Mouse (Mus musculus) limb, embryonic 14.5 days (tissue): ENCODE results near the gene Drc3. TPM values are rescaled to one million over a fixed set of nuclear protein-coding genes. Genes with fewer than 3 reads are reported as not detected.

Source experiments
- ATAC-seq: fragments of 200-750 bp; cut with Nextera tagmentation; 2 replicates; pipeline ENCODE4 v1.8.0; 2017; ENCODE audit warnings: low read depth, moderate number of reproducible peaks, moderate TSS enrichment; ENCODE audit not compliant: low FRiP score
- DNase-seq: peaks from one replicate; pipeline ENCODE4 v3.0.0-alpha.2; 2015; ENCODE audit warnings: low spot score
- H3K27ac ChIP-seq: fragments of 300-500 bp; sonication (generic); replicated peaks from 2 replicates; pipeline ENCODE4 v1.5.1; 2014; ENCODE audit warnings: low read depth, mild to moderate bottlenecking, low read length, moderate library complexity, mixed read lengths
- H3K27me3 ChIP-seq: fragments of 300-500 bp; sonication (generic); 2 replicates; pipeline ENCODE4 v1.6.1; 2014; ENCODE audit warnings: low read length, mixed read lengths; ENCODE audit not compliant: control insufficient read depth, insufficient read depth
- H3K36me3 ChIP-seq: fragments of 300-500 bp; sonication (generic); 2 replicates; pipeline ENCODE4 v1.6.1; 2014; ENCODE audit warnings: mild to moderate bottlenecking, low read length, moderate library complexity, mixed read lengths; ENCODE audit not compliant: control insufficient read depth, insufficient read depth
- H3K4me1 ChIP-seq: fragments of 300-500 bp; sonication (generic); 2 replicates; pipeline ENCODE4 v1.6.1; 2014; ENCODE audit warnings: antibody characterized with exemption, low read length, mixed read lengths; ENCODE audit not compliant: control insufficient read depth, insufficient read depth
- H3K4me2 ChIP-seq: fragments of 300-500 bp; sonication (generic); replicated peaks from 2 replicates; pipeline ENCODE4 v1.6.1; 2014; ENCODE audit warnings: low read depth, mild to moderate bottlenecking, low read length, moderate library complexity; ENCODE audit not compliant: severe bottlenecking
- H3K4me3 ChIP-seq: fragments of 300-500 bp; sonication (generic); replicated peaks from 2 replicates; pipeline ENCODE4 v1.5.1; 2014; ENCODE audit warnings: low read length
- H3K9ac ChIP-seq: fragments of 300-500 bp; sonication (generic); 2 replicates; pipeline ENCODE4 v1.6.1; 2014; ENCODE audit warnings: mild to moderate bottlenecking, low read depth, low read length, moderate library complexity; ENCODE audit not compliant: severe bottlenecking
- H3K9me3 ChIP-seq: fragments of 300-500 bp; sonication (generic); 2 replicates; pipeline ENCODE4 v1.6.1; 2016; ENCODE audit warnings: low read length; ENCODE audit not compliant: control insufficient read depth
- POLR2A ChIP-seq: fragments of 200-500 bp; IDR thresholded peaks from 2 replicates; pipeline ENCODE4 v1.8.0; 2012; ENCODE audit warnings: inconsistent platforms, mild to moderate bottlenecking, moderate library complexity, borderline replicate concordance; ENCODE audit not compliant: insufficient read depth, insufficient read length; ENCODE audit errors: extremely low read depth
- WGBS: fragments of 180-500 bp; shearing (Covaris S2); extraction: QIAGEN DNeasy Blood & Tissue Kit; methylation state at CpG from one replicate; pipeline ENCODE4 v1.1.7; 2014; 5-methylcytosine and 5-hydroxymethylcytosine counted together
- polyA plus RNA-seq, 2 experiments: library from polyadenylated mRNA; depleted of rRNA in 1 of 2; stranded (reverse) in 1 of 2; unstranded in 1 of 2; fragments of >200 nt; fragmentation: Nextera tagmentation in 1 of 2; extraction: Ambion mirVana in 1 of 2; gene quantifications; 2 replicates each; pipeline versions ENCODE4 v1.2.1 to v1.2.3; 2012 to 2014

The Drc3 gene
- polyA plus RNA-seq, 2 experiments = 1.3 to 1.9 TPM

GRCm38 (mm10) chr11:60366239-60367019 lies 13.3 kb downstream of the Drc3 start:
- no peak overlapping the region; the same call in 1 of the 2 replicates for H3K4me2 ChIP-seq
- peaks cover 18% of the 10 kb centered on the region for H3K4me1 ChIP-seq
- no peak for TF ChIP-seq POLR2A
- H3K9me3 ChIP-seq = no peaks in the 10 kb centered on the region
- no peaks in the 10 kb centered on the region for H3K27me3 ChIP-seq
- no peak overlapping the region for H3K4me3 ChIP-seq
- H3K36me3 ChIP-seq = no peaks in the 10 kb centered on the region
- 0 out of 2 replicates have a peak overlapping the region, but pooled peaks have one; percentile 9 for H3K9ac ChIP-seq
- H3K27ac ChIP-seq = peak overlapping the region; percentile 81
- 14% methylated on average over 16 of the region's 16 CpGs for WGBS
- ATAC-seq (peak; percentile 81), DNase-seq (peak; percentile 74)

GRCm38 (mm10) chr11:60367256-60367655 lies 14.1 kb downstream of the Drc3 start:
- WGBS = 72% methylated on average over 3 of the region's 3 CpGs
- no peak overlapping the region for H3K4me2 ChIP-seq
- DNase-seq = no peak
- H3K4me1 ChIP-seq = peaks cover 18% of the 10 kb centered on the region
- no peaks in the 10 kb centered on the region for H3K27me3 ChIP-seq
- no peaks in the 10 kb centered on the region for H3K36me3 ChIP-seq
- ATAC-seq = no peak
- 0 out of 2 replicates have a peak overlapping the region, but pooled peaks have one; percentile 81 for H3K27ac ChIP-seq
- H3K9me3 ChIP-seq = no peaks in the 10 kb centered on the region
- no peak overlapping the region for H3K4me3 ChIP-seq
- TF ChIP-seq POLR2A = no peak
- H3K9ac ChIP-seq = 0 out of 2 replicates have a peak overlapping the region, but pooled peaks have one; percentile 9

- Histone ChIP-seq H3K27ac (no peak overlapping the region), H3K36me3 (no peaks in the 10 kb centered on the region), H3K27me3 (no peaks in the 10 kb centered on the region), H3K4me2 (no peak overlapping the region), H3K4me1 (peaks cover 18% of the 10 kb centered on the region), H3K9me3 (no peaks in the 10 kb centered on the region), H3K9ac (no peak overlapping the region), H3K4me3 (no peak overlapping the region)
- no peak for TF ChIP-seq POLR2A
- ATAC-seq (no peak), DNase-seq (no peak)
- 53% methylated on average over 4 of the region's 4 CpGs for WGBS
Observed at GRCm38 (mm10) chr11:60368909-60369308, 15.8 kb downstream of the Drc3 start.

GRCm38 (mm10) chr11:60369448-60369847 lies 16.3 kb downstream of the Drc3 start:
- peaks cover 18% of the 10 kb centered on the region for H3K4me1 ChIP-seq
- H3K36me3 ChIP-seq = no peaks in the 10 kb centered on the region
- no peak overlapping the region for H3K27ac ChIP-seq
- ATAC-seq (no peak), DNase-seq (no peak)
- 38% methylated on average over 4 of the region's 4 CpGs for WGBS
- no peak overlapping the region for H3K4me3 ChIP-seq
- H3K9ac ChIP-seq = no peak overlapping the region
- TF ChIP-seq POLR2A = no peak
- no peaks in the 10 kb centered on the region for H3K9me3 ChIP-seq
- no peak overlapping the region for H3K4me2 ChIP-seq
- no peaks in the 10 kb centered on the region for H3K27me3 ChIP-seq

GRCm38 (mm10) chr11:60370431-60370830 lies 17.3 kb downstream of the Drc3 start:
- Histone ChIP-seq H3K4me2 (no peak overlapping the region), H3K9ac (no peak overlapping the region), H3K36me3 (no peaks in the 10 kb centered on the region), H3K27me3 (no peaks in the 10 kb centered on the region), H3K9me3 (no peaks in the 10 kb centered on the region), H3K4me3 (no peak overlapping the region), H3K27ac (no peak overlapping the region), H3K4me1 (peaks cover 18% of the 10 kb centered on the region)
- no peak for ATAC-seq
- no peak for DNase-seq
- TF ChIP-seq POLR2A = no peak
- 90% methylated on average over 13 of the region's 13 CpGs for WGBS
